Mouse (Mus musculus): ENCODE data around the gene Pdss1.

DNA sequence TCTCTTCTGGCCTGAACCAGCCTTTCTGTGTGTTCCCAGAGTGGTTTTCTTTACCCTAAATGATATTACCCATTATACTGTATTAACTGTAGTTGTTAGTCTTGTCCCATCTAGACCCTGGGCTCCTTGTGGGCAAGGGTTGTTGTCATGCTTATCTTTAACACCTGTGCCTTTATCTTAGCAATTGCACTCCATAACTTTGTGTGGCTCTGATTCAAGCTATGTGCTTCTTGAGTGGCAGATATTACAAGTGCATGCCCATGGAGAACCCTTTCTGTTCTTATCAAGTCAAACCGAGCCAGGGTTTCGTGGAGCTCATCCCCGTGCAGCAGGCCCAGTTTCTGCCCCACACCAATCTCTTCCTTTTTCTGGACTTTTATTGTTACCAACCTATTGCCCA is 8.6 kb downstream of the Pdss1 start:
- TF ChIP-seq CTCF (IDR thresholded peaks at IDR 0.05; ENCODE audit: borderline replicate concordance, extremely low read depth, insufficient read depth, insufficient read length) = no peak
- TF ChIP-seq POLR2A (IDR thresholded peaks at IDR 0.05; ENCODE audit: borderline replicate concordance, extremely low read depth, insufficient read depth, insufficient read length, poor library complexity, severe bottlenecking) = no peak
